Mouse (Mus musculus) lung, postnatal 14 days (tissue): ENCODE measurements at regions not wholly inside any gene's neighbourhood (a gene's known extent, or its start where the extent isn't known, plus 50 kb on each side); places are given as distances from the start of the nearest gene placed in this dataset.
"Not testable (repeated sequence)": the region's sequence is repeated elsewhere in the genome, so short reads cannot be mapped to it uniquely, and the experiment has no call there.

Experiments used
- DNase-seq: peaks from one replicate; pipeline ENCODE4 v3.0.0; 2021

DNA sequence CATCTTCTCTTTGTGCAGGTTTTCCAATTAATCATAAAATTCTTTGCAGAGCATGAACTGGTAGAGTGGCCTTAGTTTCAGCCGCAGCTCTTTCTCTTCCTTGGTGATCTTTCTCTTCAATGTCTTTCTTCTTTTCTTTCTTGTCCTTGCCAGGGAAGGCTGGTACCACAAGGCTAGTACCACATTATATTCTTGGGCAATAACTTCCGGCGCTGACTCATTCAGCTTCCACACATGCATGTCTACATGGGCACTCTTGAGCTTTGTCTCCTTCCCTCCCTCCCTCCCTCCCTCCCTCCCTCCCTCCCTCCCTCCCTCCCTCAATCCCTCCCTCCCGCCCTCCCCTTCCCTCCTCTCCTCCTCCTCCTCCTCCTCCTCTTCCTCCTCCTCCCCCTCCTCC lies 98.1 kb upstream of the Pwp1 start:
- DNase-seq = not testable (repeated sequence)

- DNase-seq = peak; percentile 27
Measured at GRCm38 (mm10) chr10:85731796-85732388, 97.4 kb upstream of the Pwp1 start.

DNA sequence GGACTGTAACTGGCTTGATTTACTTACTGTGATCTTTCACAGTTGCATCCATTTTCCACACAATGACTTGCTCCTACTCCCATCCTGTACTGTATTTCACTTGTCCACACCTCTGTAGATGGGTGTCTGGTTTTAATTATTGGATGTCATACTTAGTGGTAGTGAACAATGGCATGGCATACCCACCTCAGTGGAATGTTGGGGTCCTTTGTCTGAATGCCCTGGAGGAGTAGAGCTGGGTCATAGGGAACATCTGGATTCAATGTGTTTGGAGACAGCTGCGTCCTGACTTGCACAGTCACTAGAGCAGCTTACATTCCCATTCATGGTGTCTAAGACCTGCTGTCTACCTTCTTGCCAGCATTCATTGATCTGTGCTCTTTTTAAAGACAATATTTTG lies 91.5 kb upstream of the Pwp1 start:
- DNase-seq = no peak

GRCm38 (mm10) chr10:85739008-85739407 lies 90.3 kb upstream of the Pwp1 start:
- DNase-seq = no peak

DNA sequence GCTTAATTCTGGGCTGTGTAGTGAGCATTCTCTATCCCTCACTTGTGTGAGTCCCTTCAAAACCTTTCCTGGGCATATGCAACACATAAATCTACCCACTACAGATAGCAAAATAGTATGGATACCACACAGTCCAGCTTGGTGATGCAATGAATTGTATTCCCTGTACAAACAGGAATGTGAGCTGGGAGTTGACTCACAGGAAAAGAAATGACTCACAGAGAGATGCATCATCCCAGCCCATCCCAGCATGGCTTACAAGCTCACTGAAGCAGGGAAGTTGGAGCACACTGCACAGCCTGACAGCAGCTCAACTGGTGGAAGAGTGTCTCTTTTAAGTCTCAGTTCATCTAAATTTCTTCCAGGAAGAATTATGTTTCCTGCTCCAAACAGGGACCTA lies 89.7 kb upstream of the Pwp1 start:
- not testable (repeated sequence) for DNase-seq

GRCm38 (mm10) chr10:85741972-85742371 lies 87.3 kb upstream of the Pwp1 start:
- peak; percentile 3 for DNase-seq

GRCm38 (mm10) chr10:85745390-85745789 lies 83.9 kb upstream of the Pwp1 start:
- not testable (repeated sequence) for DNase-seq

DNA sequence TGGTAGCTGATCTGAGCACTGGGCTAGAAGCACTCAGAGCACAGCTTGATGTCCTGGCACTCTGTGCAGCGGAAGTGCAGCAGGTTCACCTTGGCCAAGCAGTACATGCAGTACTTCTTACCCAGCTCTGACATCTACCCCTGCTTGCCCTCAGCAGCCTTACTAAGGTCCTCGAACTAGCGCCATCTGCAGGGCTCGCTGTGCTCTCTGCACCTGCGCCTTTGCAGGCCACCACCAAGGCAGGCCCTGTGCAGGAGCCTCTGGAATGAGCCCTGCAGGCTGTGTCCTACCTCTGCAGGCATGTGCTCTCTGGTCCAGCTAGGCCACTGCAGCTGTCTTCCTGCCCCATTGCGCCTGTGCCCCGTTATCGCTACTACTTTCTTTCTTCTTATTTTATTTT lies 83.5 kb upstream of the Pwp1 start:
- DNase-seq = not testable (repeated sequence)

DNA sequence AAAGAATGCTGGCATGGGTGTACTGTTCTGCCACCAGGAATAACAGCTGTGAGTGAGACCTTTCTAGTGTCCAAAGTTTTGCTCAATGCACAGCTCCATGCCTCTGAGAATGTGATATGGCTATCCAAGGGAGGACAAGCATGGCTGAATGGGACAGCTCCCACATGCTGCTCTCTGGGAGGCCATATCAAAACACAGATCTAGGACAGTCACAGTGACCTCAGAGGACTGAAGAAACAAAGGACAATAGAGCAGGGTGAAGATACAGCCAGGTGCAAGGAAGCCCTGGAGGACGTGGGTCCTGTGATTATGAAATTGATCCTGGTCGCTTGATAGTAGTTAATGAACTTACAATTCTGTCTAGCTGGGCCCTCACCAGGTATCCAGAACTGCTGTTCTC lies 79.7 kb upstream of the Pwp1 start:
- not testable (repeated sequence) for DNase-seq

- DNase-seq = no peak
Measured at GRCm38 (mm10) chr10:85775035-85775434, 54.3 kb upstream of the Pwp1 start.
